Mouse (Mus musculus): ENCODE data around the gene Csrp2. TPM values are rescaled to one million over a fixed set of nuclear protein-coding genes. Genes with fewer than 3 reads are reported as not detected.

Gene Csrp2
- polyA plus RNA-seq, 2 experiments = 13.7 to 15.1 TPM

DNA sequence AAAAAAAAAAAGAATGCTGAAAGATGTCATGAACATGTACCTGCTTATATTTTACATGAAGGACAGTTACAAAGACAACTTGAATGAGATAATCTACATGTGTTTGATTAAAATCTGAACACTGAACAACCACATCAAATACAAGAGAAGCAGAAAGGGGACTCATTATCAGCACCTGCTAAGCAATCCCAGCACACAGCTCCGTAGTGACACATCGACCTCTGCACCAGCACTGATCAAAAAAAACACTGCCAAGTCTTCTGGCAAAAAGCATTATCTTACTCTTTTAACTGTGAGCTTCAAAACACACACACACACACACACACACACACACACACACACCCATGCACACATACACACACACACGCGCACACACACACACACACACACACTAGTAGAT, 32.2 kb downstream of the Csrp2 start:
- DNase-seq (ENCODE audit: low read depth in 3 of 3, low spot score in 3 of 3) = no peak
- ATAC-seq (ENCODE audit: insufficient read depth) = no peak
- TF ChIP-seq CTCF (IDR thresholded peaks at IDR 0.05; ENCODE audit: low read depth) = no peak
- TF ChIP-seq EP300 (IDR thresholded peaks at IDR 0.05; ENCODE audit: low read depth) = no peak
- H3K9me3 ChIP-seq (ENCODE audit: control insufficient read depth, low read length) = no peaks in the 10 kb centered on the region
- 63% methylated on average over 4 of the region's 4 CpGs for WGBS (ENCODE audit: insufficient replicate concordance)
- H3K27ac ChIP-seq = no peak overlapping the region
- H3K4me1 ChIP-seq (replicated peaks; ENCODE audit: control insufficient read depth in 2 of 2, insufficient read depth in 2 of 2, low read length in 1 of 2) = no peaks in the 10 kb centered on the region
- H3K4me3 ChIP-seq (ENCODE audit: insufficient read depth in 1 of 2, low read depth in 2 of 2, low read length in 2 of 2) = no peak overlapping the region
- no peak overlapping the region for H3K4me2 ChIP-seq (ENCODE audit: low read depth)
- H3K9ac ChIP-seq (replicated peaks) = no peak overlapping the region
- no peaks in the 10 kb centered on the region; the same call in none of the 2 replicates for H3K36me3 ChIP-seq (replicated peaks; ENCODE audit: control insufficient read depth, insufficient read depth, low read depth)
- no peaks in the 10 kb centered on the region for H3K27me3 ChIP-seq (ENCODE audit: control insufficient read depth, insufficient read depth, low read length)

GRCm38 (mm10) chr10:110952271-110952670, 32.7 kb downstream of the Csrp2 start:
- DNase-seq (ENCODE audit: low read depth in 3 of 3, low spot score in 3 of 3) = no peak
- H3K9me3 ChIP-seq (ENCODE audit: control insufficient read depth, low read length) = no peaks in the 10 kb centered on the region
- H3K36me3 ChIP-seq (replicated peaks; ENCODE audit: control insufficient read depth, insufficient read depth, low read depth) = no peaks in the 10 kb centered on the region; the same call in none of the 2 replicates
- no peaks in the 10 kb centered on the region for H3K27me3 ChIP-seq (ENCODE audit: control insufficient read depth, insufficient read depth, low read length)
- H3K4me3 ChIP-seq (ENCODE audit: insufficient read depth in 1 of 2, low read depth in 2 of 2, low read length in 2 of 2) = no peak overlapping the region
- H3K9ac ChIP-seq (replicated peaks) = no peak overlapping the region
- no peak overlapping the region for H3K27ac ChIP-seq
- no peak for ATAC-seq (ENCODE audit: insufficient read depth)
- TF ChIP-seq EP300 (IDR thresholded peaks at IDR 0.05; ENCODE audit: low read depth) = no peak
- TF ChIP-seq CTCF (IDR thresholded peaks at IDR 0.05; ENCODE audit: low read depth) = no peak
- WGBS (ENCODE audit: insufficient replicate concordance) = 83% methylated on average over 8 of the region's 8 CpGs
- no peak overlapping the region for H3K4me2 ChIP-seq (ENCODE audit: low read depth)
- H3K4me1 ChIP-seq (replicated peaks; ENCODE audit: control insufficient read depth in 2 of 2, insufficient read depth in 2 of 2, low read length in 1 of 2) = no peaks in the 10 kb centered on the region

DNA sequence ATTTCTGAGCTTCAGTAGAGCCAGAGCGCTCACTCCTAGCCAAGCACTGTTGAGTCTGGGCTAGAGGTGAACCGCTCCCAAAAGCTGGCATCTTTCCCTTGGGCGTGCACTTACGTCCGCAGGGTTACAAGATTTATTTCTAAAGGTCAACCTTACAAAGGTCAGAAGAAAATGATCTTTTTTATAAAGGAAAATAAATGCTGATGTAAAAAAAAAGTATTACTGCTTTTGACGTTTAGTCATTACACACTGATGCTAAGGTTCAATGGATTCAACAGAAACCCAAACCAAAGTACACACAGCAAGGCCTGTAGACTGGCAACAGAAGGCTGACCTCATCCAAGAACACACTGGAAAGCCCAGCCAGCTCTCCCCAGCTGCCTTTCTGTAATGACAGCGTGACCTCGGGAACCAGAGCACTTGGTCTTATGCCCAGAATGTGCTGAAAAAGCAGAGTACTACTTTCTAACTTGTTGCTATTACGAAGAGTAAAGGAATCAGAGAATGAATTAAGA, 33.4 kb downstream of the Csrp2 start:
- no peak overlapping the region for H3K4me3 ChIP-seq (ENCODE audit: insufficient read depth in 1 of 2, low read depth in 2 of 2, low read length in 2 of 2)
- no peaks in the 10 kb centered on the region; the same call in none of the 2 replicates for H3K36me3 ChIP-seq (replicated peaks; ENCODE audit: control insufficient read depth, insufficient read depth, low read depth)
- H3K4me1 ChIP-seq (replicated peaks; ENCODE audit: control insufficient read depth in 2 of 2, insufficient read depth in 2 of 2, low read length in 1 of 2) = no peaks in the 10 kb centered on the region
- no peak for ATAC-seq (ENCODE audit: insufficient read depth)
- no peaks in the 10 kb centered on the region for H3K27me3 ChIP-seq (ENCODE audit: control insufficient read depth, insufficient read depth, low read length)
- no peak overlapping the region for H3K4me2 ChIP-seq (ENCODE audit: low read depth)
- no peaks in the 10 kb centered on the region for H3K9me3 ChIP-seq (ENCODE audit: control insufficient read depth, low read length)
- no peak overlapping the region for H3K9ac ChIP-seq (replicated peaks)
- no peak for DNase-seq (ENCODE audit: low read depth in 3 of 3, low spot score in 3 of 3)
- H3K27ac ChIP-seq = no peak overlapping the region
- 80% methylated on average over 9 of the region's 9 CpGs for WGBS (ENCODE audit: insufficient replicate concordance)
- TF ChIP-seq CTCF (IDR thresholded peaks at IDR 0.05; ENCODE audit: low read depth) (no peak), EP300 (IDR thresholded peaks at IDR 0.05; ENCODE audit: low read depth) (no peak)

DNA sequence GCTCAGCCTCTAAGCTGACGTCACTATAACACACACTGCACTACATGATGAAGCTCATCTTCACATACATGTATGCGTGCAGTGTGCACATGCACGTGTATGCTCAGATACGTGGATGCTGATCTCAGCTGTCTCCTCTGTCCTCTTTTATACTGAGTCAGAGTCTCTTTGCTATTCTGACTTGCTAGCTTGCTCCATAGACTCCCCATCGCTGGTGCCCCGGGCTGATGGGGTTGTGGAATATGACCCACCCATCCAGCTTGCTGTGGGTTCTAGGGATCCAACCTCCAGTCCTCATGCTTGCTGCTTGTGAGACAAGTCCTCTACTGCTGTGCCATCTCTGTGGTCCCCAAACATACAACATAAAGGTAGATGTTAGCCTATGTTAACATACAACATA, 39.3 kb downstream of the Csrp2 start:
- ATAC-seq (ENCODE audit: insufficient read depth) (no peak), DNase-seq (ENCODE audit: low read depth in 3 of 3, low spot score in 3 of 3) (no peak)
- TF ChIP-seq CTCF (IDR thresholded peaks at IDR 0.05; ENCODE audit: low read depth) = no peak
- no peak for TF ChIP-seq EP300 (IDR thresholded peaks at IDR 0.05; ENCODE audit: low read depth)
- Histone ChIP-seq H3K36me3 (replicated peaks; ENCODE audit: control insufficient read depth, insufficient read depth, low read depth) (no peaks in the 10 kb centered on the region; the same call in none of the 2 replicates), H3K27me3 (ENCODE audit: control insufficient read depth, insufficient read depth, low read length) (no peaks in the 10 kb centered on the region), H3K27ac (no peak overlapping the region), H3K9ac (replicated peaks) (no peak overlapping the region), H3K4me3 (ENCODE audit: insufficient read depth in 1 of 2, low read depth in 2 of 2, low read length in 2 of 2) (no peak overlapping the region), H3K9me3 (ENCODE audit: control insufficient read depth, low read length) (no peaks in the 10 kb centered on the region), H3K4me1 (replicated peaks; ENCODE audit: control insufficient read depth in 2 of 2, insufficient read depth in 2 of 2, low read length in 1 of 2) (no peaks in the 10 kb centered on the region), H3K4me2 (ENCODE audit: low read depth) (no peak overlapping the region)
- 78% methylated on average over 6 of the region's 6 CpGs for WGBS (ENCODE audit: insufficient replicate concordance)

GRCm38 (mm10) chr10:110959781-110960180, 40.2 kb downstream of the Csrp2 start:
- H3K36me3 ChIP-seq (replicated peaks; ENCODE audit: control insufficient read depth, insufficient read depth, low read depth) = no peaks in the 10 kb centered on the region; the same call in none of the 2 replicates
- H3K9ac ChIP-seq (replicated peaks) = no peak overlapping the region
- no peaks in the 10 kb centered on the region for H3K27me3 ChIP-seq (ENCODE audit: control insufficient read depth, insufficient read depth, low read length)
- ATAC-seq (ENCODE audit: insufficient read depth) (no peak), DNase-seq (ENCODE audit: low read depth in 3 of 3, low spot score in 3 of 3) (no peak)
- H3K4me1 ChIP-seq (replicated peaks; ENCODE audit: control insufficient read depth in 2 of 2, insufficient read depth in 2 of 2, low read length in 1 of 2) = no peaks in the 10 kb centered on the region
- no peak overlapping the region for H3K27ac ChIP-seq
- TF ChIP-seq EP300 (IDR thresholded peaks at IDR 0.05; ENCODE audit: low read depth) = no peak
- no peak for TF ChIP-seq CTCF (IDR thresholded peaks at IDR 0.05; ENCODE audit: low read depth)
- no peak overlapping the region for H3K4me2 ChIP-seq (ENCODE audit: low read depth)
- H3K4me3 ChIP-seq (ENCODE audit: insufficient read depth in 1 of 2, low read depth in 2 of 2, low read length in 2 of 2) = no peak overlapping the region
- WGBS (ENCODE audit: insufficient replicate concordance) = 84% methylated on average over 8 of the region's 8 CpGs
- H3K9me3 ChIP-seq (ENCODE audit: control insufficient read depth, low read length) = no peaks in the 10 kb centered on the region
